8 mouse cellular contexts compared by ENCODE assay signal in the genomic region with DNA sequence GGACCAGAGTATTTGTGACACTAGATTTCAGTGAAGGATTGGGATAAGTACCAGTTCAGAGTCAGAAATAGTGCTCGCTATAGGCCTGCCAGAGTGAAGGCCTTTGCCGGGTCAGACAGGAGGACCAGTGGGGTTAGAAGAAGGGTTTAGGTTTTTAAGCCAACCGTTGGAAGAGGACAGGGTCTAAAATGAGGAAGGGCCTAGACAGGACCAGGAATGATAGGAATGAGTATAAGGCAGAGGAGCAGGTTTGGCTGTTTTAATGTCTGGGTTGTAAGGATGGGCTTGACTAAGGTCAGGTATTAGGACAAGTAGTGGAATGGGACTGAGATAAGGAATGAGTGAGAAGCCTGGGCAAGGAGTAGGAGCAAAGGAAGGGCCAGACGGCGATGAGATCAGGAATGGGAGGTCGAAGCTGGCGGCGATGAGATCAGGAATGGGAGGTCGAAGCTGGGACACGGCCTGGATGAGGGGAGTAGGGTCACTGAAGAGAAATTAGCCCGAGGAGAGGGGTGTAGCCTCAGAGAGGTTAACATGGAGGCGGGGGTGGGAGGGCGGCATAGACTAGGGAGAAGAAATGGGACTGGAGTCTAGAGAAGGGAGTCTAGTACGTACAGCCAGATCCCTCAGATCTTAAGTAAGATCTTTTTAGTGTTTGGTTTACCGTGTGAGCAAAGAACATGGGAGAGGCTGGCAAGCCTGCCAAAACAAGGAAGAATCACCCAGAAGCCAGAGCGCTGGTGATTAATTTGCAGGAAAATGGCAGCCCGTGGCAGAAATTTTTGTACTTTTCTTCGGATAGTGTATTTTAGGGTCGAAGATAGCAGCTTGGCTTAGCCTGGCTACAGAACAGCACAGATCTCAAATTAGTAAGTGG. TPM values are rescaled to one million over a fixed set of nuclear protein-coding genes. Genes with fewer than 3 reads are reported as not detected.
DNase-seq lines count a peak whose midpoint lies in the region; ATAC-seq and TF ChIP-seq lines count a peak whose summit lies in the region.

No protein-coding gene starts in this region.

- H3K4me2 ChIP-seq in embryonic facial prominence, embryonic 15.5 days (replicated peaks) = peak overlapping the region; percentile 78
- H3K4me2 ChIP-seq in hindbrain, postnatal 0 days (ENCODE audit: low read depth, low read length) = peak overlapping the region; percentile 87
- peak overlapping the region; percentile 90 for H3K4me2 ChIP-seq in midbrain, embryonic 13.5 days (replicated peaks)

- peak overlapping the region; percentile 88 for H3K9ac ChIP-seq in embryonic facial prominence, embryonic 15.5 days
- H3K9ac ChIP-seq in hindbrain, postnatal 0 days (replicated peaks; ENCODE audit: low read length) = peak overlapping the region; percentile 98
- peak overlapping the region; percentile 92 for H3K9ac ChIP-seq in midbrain, embryonic 13.5 days (replicated peaks)

- no peak for ATAC-seq in embryonic facial prominence, embryonic 15.5 days (ENCODE audit: insufficient number of reproducible peaks, low FRiP score, low TSS enrichment, low read depth)
- ATAC-seq in hindbrain, postnatal 0 days = peak; percentile 27; the same call in 1 of the 2 replicates
- 0 out of 2 replicates have a peak, but pooled peaks have one; percentile 13 for ATAC-seq in midbrain, embryonic 13.5 days

- no peaks in the 10 kb centered on the region for H3K36me3 ChIP-seq in embryonic facial prominence, embryonic 15.5 days
- H3K36me3 ChIP-seq in hindbrain, postnatal 0 days (ENCODE audit: insufficient read depth, low read length) = no peaks in the 10 kb centered on the region
- H3K36me3 ChIP-seq in midbrain, embryonic 13.5 days = no peaks in the 10 kb centered on the region

- peak overlapping the region; percentile 91 for H3K27ac ChIP-seq in embryonic facial prominence, embryonic 15.5 days (replicated peaks)
- H3K27ac ChIP-seq in hindbrain, postnatal 0 days = peak overlapping the region; percentile 96
- H3K27ac ChIP-seq in midbrain, embryonic 13.5 days = no peak overlapping the region

- H3K4me3 ChIP-seq in embryonic facial prominence, embryonic 15.5 days (replicated peaks) = peak overlapping the region; percentile 90
- H3K4me3 ChIP-seq in hindbrain, postnatal 0 days (ENCODE audit: low read length) = peak overlapping the region; percentile 94
- peak overlapping the region; percentile 94 for H3K4me3 ChIP-seq in midbrain, embryonic 13.5 days (replicated peaks)

- peaks cover 29% of the 10 kb centered on the region for H3K4me1 ChIP-seq in embryonic facial prominence, embryonic 15.5 days
- H3K4me1 ChIP-seq in hindbrain, postnatal 0 days (ENCODE audit: insufficient read depth, low read length) = peaks cover 7% of the 10 kb centered on the region; the same call in 1 of the 2 replicates
- peaks cover 40% of the 10 kb centered on the region for H3K4me1 ChIP-seq in midbrain, embryonic 13.5 days (replicated peaks)

- TF ChIP-seq CTCF in hindbrain, postnatal 0 days (IDR thresholded peaks at IDR 0.05; ENCODE audit: low read depth) = no peak

- no peaks in the 10 kb centered on the region for H3K9me3 ChIP-seq in embryonic facial prominence, embryonic 15.5 days (replicated peaks)
- H3K9me3 ChIP-seq in hindbrain, postnatal 0 days (ENCODE audit: low read length) = no peaks in the 10 kb centered on the region
- H3K9me3 ChIP-seq in midbrain, embryonic 13.5 days = no peaks in the 10 kb centered on the region

- 14% methylated on average over 19 of the region's 19 CpGs for WGBS in embryonic facial prominence, embryonic 15.5 days
- WGBS in hindbrain, postnatal 0 days = 13% methylated on average over 19 of the region's 19 CpGs
- WGBS in midbrain, embryonic 13.5 days = 24% methylated on average over 19 of the region's 19 CpGs

- H3K27me3 ChIP-seq in embryonic facial prominence, embryonic 15.5 days = no peaks in the 10 kb centered on the region
- H3K27me3 ChIP-seq in hindbrain, postnatal 0 days (ENCODE audit: insufficient read depth, low read length) = no peaks in the 10 kb centered on the region
- no peaks in the 10 kb centered on the region for H3K27me3 ChIP-seq in midbrain, embryonic 13.5 days

- peak; percentile 53 for DNase-seq in adrenal gland, postnatal 10 days
- DNase-seq in adrenal gland, adult 18-20 months (ENCODE audit: low spot score in 2 of 2) = no peak
- peak; percentile 17 for DNase-seq in spleen, adult 12 weeks (ENCODE audit: low spot score)
- no peak for DNase-seq in spleen, adult 18-20 months
- peak; percentile 36 for DNase-seq in hindbrain, postnatal 0 days (ENCODE audit: low spot score)
- no peak for DNase-seq in gastrocnemius, postnatal 36 days

- intact Hi-C loops in gastrocnemius, postnatal 36 days (cut with DNase I) = loop anchor here (5.0 kb wide), 1 partner anchor 55 kb away; no protein-coding TSS in a partner anchor

RNA-seq across cellular contexts. Expression of a gene that starts 1.4 kb away (rescaled TPM):
- total RNA-seq in adrenal gland, postnatal 10 days (2021) = 10 to 100 TPM; 31.0 to 43.6 TPM
- total RNA-seq in adrenal gland, adult 18-20 months (2021) = 10 to 100 TPM; 35.2 to 36.6 TPM
- 8.6 and 8.7 TPM in 2 replicates for polyA plus RNA-seq in embryonic facial prominence, embryonic 15.5 days (2015; fragmentation: Nextera tagmentation; extraction: Ambion mirVana)
- 28.8 and 39.2 TPM in 2 replicates for total RNA-seq in hindbrain, postnatal 0 days (2014; rRNA removed)
- polyA plus RNA-seq in hindbrain, postnatal 0 days (2015; fragmentation: Nextera tagmentation; extraction: Ambion mirVana) = 9.6 and 9.7 TPM in 2 replicates
- 7.5 and 9.1 TPM in 2 replicates for polyA plus RNA-seq in midbrain, embryonic 13.5 days (2015; fragmentation: Nextera tagmentation; extraction: Ambion mirVana)
- total RNA-seq in gastrocnemius, postnatal 36 days (2021) = 10 to 100 TPM; 50.5 to 52.6 TPM

Comparison
In these comparisons a context has a peak if more than half of its experiments do, and no peak if none do; other contexts are left out.
1. DNase-seq: peak in adrenal gland, postnatal 10 days (single experiment), spleen, adult 12 weeks (single experiment) and hindbrain, postnatal 0 days (single experiment); none in adrenal gland, adult 18-20 months (0 of 2), spleen, adult 18-20 months (0 of 2) and gastrocnemius, postnatal 36 days (0 of 2).
2. Peak in every context shown above with its lines, with median percentiles within 50 percentile points of each other: H3K4me2 ChIP-seq, H3K4me3 ChIP-seq and H3K9ac ChIP-seq.